In the genomic region with DNA sequence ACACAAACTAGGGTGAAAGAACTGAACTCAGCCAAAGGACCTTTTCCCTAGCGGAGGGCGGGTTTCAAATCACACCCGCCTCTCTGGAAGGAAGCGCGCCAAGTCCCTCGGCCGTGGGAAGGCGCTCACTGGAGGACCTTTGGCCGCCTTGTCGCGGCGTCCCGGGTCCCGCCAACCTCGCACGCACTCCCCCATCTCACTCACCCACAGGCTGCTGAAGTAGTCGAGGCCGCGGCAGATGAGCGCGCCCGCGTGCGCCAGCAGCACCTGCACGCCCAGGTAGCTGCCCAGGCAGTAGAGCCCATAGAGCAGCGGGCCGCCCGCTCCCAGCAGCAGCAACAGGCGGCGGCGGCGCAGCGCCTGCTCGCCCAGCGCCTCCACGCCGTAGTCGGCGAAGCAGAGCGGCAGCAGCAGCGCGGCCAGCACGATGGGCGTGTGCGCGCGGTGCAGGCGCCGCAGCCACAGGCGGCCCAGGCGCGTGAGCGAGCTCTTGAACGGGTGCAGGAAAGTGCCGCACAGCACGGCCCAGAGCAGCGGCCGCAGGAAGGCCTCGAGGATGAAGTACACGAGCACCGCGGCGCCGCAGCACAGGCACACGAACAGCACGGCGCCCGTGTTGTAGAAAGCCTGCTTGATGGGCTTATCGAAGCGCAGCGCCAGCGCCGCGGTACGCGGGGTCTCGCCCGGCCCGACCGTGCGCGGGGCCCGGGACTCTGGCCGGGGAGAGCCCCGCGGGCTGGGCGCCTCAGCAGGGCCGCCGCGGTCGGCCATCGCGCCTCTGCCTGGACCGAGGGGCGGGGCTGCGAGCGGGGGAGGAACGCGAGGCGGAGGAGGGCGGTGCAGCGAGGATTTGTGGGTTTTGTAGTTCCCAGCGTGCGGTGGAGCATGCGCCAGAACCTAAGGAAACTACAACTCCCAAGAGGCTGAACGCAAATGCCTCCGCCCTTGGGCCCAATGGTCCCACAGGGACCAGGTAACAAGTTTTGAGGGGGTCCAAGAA, we compare ENCODE assay signal across 8 mouse cellular contexts. TPM values are rescaled to one million over a fixed set of nuclear protein-coding genes. Genes with fewer than 3 reads are reported as not detected.
DNase-seq lines count a peak whose midpoint lies in the region; ATAC-seq lines count a peak whose summit lies in the region.

A gene (minus strand): TSS at position 797 of the 1,000 bp plus-strand sequence.

- peak within 1 kb of the TSS; percentile 86 for H3K4me2 ChIP-seq in intestine, embryonic 14.5 days (ENCODE audit: low read length)

- peak within 1 kb of the TSS; percentile 76 for H3K4me3 ChIP-seq in intestine, embryonic 14.5 days (ENCODE audit: low read depth, low read length)

- H3K9me3 ChIP-seq in intestine, embryonic 14.5 days (ENCODE audit: control insufficient read depth, low read length), result no peaks in the 10 kb centered on the region

- peak; percentile 89 to 91 for DNase-seq in adrenal gland, adult 18-20 months (ENCODE audit: low spot score in 2 of 2)
- peak; percentile 97 for DNase-seq in embryo, embryonic 11 days
- peak; percentile 94 for DNase-seq in gastrocnemius, postnatal 25 days
- peak; percentile 92 for DNase-seq in intestine, embryonic 14.5 days (ENCODE audit: low spot score)
- DNase-seq in left cerebral cortex, postnatal 14 days (ENCODE audit: low spot score in 2 of 2), result peak; percentile 93 to 94
- peak; percentile 96 for DNase-seq in mesoderm, embryonic 11.5 days (ENCODE audit: low read depth, low spot score)
- DNase-seq in right cerebral cortex, postnatal 36 days (ENCODE audit: low spot score in 2 of 2), result peak; percentile 90 to 92
- peak; percentile 95 for DNase-seq in yolk sac, embryonic 10.5 days (ENCODE audit: low spot score)

- peak within 1 kb of the TSS; percentile 66 for H3K9ac ChIP-seq in intestine, embryonic 14.5 days (ENCODE audit: low read length)

- WGBS in intestine, embryonic 14.5 days, result under 1% methylated on average over 107 of the region's 107 CpGs

- ATAC-seq in intestine, embryonic 14.5 days (replicated peaks; ENCODE audit: low FRiP score, low TSS enrichment, low read depth), result peak; percentile 95

- H3K4me1 ChIP-seq in intestine, embryonic 14.5 days (replicated peaks; ENCODE audit: control insufficient read depth, insufficient read depth, low read length), result peaks cover 30% of the 10 kb centered on the region

- no peaks in the 10 kb centered on the region for H3K36me3 ChIP-seq in intestine, embryonic 14.5 days (ENCODE audit: control insufficient read depth, insufficient read depth, low read length)

- peak within 1 kb of the TSS; percentile 74 for H3K27ac ChIP-seq in intestine, embryonic 14.5 days (ENCODE audit: low read depth)

- intact Hi-C loops in left cerebral cortex, postnatal 14 days (cut with DNase I), result loop anchor here (10.0 kb wide), 1 partner anchor 198 kb away; a partner anchor contains a TSS

- no peaks in the 10 kb centered on the region for H3K27me3 ChIP-seq in intestine, embryonic 14.5 days (replicated peaks; ENCODE audit: control insufficient read depth, insufficient read depth, low read length)

RNA-seq across cellular contexts. Expression of the gene that starts here (rescaled TPM):
- total RNA-seq in adrenal gland, adult 18-20 months (2021), result 10 to 100 TPM; 35.7 to 46.8 TPM
- total RNA-seq in gastrocnemius, postnatal 25 days (2021), result 10 to 100 TPM; 17.1 to 19.2 TPM
- 11.1 and 11.4 TPM in 2 replicates for polyA plus RNA-seq in intestine, embryonic 14.5 days (2014; fragmentation: Nextera tagmentation; extraction: Ambion mirVana)
- 10 to 100 TPM; 35.3 to 39.3 TPM for total RNA-seq in left cerebral cortex, postnatal 14 days (2021)

Comparison
In these comparisons a context has a peak if more than half of its experiments do, and no peak if none do; other contexts are left out.
1. Peak in every context shown above with its lines: DNase-seq, ATAC-seq, H3K4me3 ChIP-seq and H3K27ac ChIP-seq.